Mouse (Mus musculus) splenic B cell, adult 2 months (primary cell): ENCODE data around the gene Bhlhe41.

Source experiments
- DNase-seq: peaks from one replicate; pipeline ENCODE4 v3.0.0-alpha.2; 2011; ENCODE audit warnings: low read depth, low spot score
- H3K27me3 ChIP-seq: 2 replicates; pipeline ENCODE4 v1.6.1; 2012; ENCODE audit warnings: mild to moderate bottlenecking, low read length, moderate library complexity, mixed read lengths; ENCODE audit not compliant: control insufficient read depth, poor library complexity, insufficient read depth, severe bottlenecking
- H3K36me3 ChIP-seq: 2 replicates; pipeline ENCODE4 v1.6.1; 2012; ENCODE audit warnings: mild to moderate bottlenecking, low read length, moderate library complexity, mixed read lengths; ENCODE audit not compliant: control insufficient read depth, poor library complexity, insufficient read depth, severe bottlenecking

Bhlhe41 gene

DNA sequence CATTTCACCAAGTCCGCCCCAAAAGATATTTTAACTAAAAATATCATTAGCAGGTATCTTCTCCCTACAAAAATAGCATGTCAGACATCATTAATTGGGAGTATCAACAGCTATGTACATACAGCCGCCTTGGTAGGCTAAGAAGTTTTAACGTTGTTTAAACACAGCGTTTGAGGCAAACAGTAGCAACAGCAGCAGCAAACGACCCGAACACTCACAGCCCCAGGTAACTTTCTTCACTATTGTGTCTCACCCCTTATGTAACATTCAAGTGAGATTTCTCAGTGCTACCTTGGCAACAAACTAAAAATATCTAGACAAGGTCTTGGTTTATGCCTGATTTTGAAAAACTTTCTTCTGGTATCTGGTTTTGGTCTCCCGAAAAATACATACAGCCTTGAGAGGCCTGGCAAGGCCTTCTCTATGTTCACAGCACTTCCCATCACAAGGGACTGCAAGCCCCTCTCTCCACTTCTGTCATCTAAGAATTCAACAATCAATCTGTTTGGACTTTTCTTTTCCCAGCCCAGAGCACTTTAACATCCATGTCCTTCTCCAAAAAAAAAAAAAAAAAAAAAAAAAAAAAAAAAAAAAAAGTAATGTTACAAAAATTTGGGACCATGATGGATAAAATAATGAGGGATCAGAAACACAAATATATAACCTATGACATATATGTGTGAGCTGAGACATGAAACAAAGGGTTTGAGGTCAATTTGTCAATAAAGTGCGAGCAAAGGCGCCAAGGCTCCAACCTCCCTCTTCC lies 3.7 kb downstream of the Bhlhe41 start:
- H3K27me3 ChIP-seq, result no peaks in the 10 kb centered on the region
- H3K36me3 ChIP-seq, result no peaks in the 10 kb centered on the region
- DNase-seq, result no peak

DNA sequence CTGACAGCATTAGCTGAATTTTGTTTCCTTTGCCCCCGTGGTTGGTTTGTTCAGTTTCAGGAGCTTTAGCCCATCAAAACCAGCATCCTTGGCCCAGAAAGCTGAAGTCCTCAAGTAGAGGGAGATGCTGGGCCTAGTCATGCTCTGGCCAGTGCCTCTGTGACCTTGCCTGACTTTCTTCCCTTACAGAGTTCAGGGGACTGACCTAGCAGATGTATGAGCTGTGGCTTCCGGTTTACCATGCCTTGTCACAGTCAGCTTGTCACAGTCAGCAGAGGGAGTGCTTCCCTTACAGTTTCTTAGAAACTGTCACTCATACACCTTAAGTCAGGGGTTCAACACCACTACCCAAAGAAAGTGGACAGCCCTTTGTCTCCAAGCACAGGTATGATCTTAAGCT lies 5.0 kb downstream of the Bhlhe41 start:
- no peaks in the 10 kb centered on the region; the same call in 1 of the 2 replicates for H3K36me3 ChIP-seq

DNA sequence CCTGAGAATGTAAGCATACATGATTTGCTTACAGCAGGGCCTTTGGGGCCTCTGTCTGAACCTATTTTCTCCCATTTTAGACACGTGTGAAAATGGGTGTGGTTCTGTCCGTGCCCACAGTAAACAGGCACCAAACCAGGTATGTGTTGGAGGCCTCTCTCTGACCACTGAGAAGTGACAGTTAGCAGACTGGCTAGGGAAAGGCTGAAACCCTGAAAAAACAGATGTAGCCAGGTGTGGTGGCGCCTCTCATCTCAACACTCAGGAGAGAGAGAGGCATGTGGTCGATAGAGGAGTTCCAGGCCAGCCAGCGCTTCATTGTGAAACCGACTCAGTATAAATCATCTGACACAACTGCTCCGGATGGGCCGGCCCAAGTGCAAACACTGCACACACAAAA lies 6.9 kb downstream of the Bhlhe41 start:
- no peaks in the 10 kb centered on the region; the same call in 1 of the 2 replicates for H3K36me3 ChIP-seq
- DNase-seq, result no peak
- H3K27me3 ChIP-seq, result no peaks in the 10 kb centered on the region

More for the DNA sequence above, 5.0 kb downstream of the Bhlhe41 start:
- no peaks in the 10 kb centered on the region for H3K27me3 ChIP-seq
- DNase-seq, result peak; percentile 81

DNA sequence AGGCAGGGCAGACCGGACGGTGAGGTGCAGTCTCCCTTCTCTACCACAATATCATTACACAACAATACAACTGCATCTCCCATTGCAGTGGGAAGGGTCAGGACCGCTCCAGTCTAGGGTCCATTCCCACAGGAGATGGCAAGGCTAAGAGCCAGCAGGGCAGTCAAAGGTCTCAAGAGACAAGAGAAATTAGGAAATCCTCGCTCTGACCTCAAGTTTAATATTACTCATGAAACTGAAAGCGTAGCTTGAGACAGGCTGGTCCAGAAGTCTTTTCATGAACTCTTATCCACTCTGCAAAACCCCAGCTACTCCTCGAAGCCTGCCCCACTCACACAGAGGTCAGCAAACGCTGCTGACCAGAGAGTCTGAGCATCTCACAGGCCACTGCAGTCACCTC lies 7.9 kb downstream of the Bhlhe41 start:
- H3K36me3 ChIP-seq, result no peaks in the 10 kb centered on the region; the same call in 1 of the 2 replicates
- DNase-seq, result no peak
- H3K27me3 ChIP-seq, result no peaks in the 10 kb centered on the region

DNA sequence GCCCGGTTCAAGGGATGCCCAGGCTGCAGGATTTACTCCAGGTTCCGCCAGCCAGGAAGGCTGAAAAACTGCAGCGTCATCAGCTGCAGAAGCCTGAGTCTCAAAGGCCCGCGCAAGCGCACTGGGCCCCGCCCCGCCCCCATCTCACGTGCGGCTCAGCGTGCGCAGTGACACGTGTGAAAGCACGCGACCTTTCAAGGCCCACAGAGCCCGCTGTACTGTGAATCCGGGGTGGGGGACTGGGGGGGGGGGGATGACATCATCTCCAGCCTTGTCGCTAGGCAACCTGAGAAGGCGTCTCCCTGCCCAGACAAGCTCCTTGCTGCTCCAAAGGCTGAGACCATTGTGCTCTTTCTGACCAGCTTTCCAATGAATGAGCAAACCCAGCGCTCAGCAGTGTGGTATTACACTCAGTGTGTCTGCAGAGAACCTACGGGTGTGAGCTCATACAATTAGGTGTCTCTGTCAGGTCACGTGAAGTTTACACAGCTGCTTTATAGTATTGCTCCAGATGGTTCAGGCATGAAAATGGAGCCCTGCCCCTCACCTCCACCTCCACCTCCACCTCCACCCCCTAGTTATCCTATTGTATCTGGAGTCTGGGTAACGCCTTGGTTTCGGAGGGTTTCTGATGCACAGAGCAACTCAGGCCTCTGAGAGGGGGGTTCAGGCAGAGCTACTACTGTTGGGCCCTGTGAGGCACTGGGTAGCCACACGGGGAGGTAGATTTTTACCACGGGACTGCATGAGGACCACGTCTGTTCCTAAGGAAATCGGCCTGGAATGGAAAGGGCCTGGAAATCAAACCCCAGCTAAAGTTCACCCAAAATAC lies 9.4 kb downstream of the Bhlhe41 start:
- H3K27me3 ChIP-seq, result no peaks in the 10 kb centered on the region
- no peaks in the 10 kb centered on the region; the same call in 1 of the 2 replicates for H3K36me3 ChIP-seq
- DNase-seq, result peak; percentile 97

DNA sequence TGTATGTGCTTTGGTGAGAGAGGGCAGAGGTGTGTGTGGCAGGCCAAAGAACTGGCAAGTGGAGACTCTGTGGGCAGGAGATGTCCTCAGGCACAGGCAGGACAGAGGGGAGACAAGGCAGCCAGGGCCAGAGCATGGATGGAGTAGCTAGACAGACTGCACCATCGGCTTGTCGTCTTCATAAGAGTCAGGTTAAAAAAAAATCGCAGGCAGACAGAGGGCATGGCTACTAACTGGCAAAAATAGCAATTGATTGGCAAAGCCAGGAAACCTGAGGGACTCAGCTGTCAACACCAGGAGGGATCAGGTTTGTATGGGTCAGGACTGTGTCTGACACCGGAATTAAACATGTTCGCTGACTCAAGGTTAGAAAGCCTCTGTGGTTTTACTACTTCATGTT lies 10.6 kb downstream of the Bhlhe41 start:
- no peaks in the 10 kb centered on the region for H3K27me3 ChIP-seq
- H3K36me3 ChIP-seq, result no peaks in the 10 kb centered on the region; the same call in 1 of the 2 replicates
- no peak for DNase-seq

DNA sequence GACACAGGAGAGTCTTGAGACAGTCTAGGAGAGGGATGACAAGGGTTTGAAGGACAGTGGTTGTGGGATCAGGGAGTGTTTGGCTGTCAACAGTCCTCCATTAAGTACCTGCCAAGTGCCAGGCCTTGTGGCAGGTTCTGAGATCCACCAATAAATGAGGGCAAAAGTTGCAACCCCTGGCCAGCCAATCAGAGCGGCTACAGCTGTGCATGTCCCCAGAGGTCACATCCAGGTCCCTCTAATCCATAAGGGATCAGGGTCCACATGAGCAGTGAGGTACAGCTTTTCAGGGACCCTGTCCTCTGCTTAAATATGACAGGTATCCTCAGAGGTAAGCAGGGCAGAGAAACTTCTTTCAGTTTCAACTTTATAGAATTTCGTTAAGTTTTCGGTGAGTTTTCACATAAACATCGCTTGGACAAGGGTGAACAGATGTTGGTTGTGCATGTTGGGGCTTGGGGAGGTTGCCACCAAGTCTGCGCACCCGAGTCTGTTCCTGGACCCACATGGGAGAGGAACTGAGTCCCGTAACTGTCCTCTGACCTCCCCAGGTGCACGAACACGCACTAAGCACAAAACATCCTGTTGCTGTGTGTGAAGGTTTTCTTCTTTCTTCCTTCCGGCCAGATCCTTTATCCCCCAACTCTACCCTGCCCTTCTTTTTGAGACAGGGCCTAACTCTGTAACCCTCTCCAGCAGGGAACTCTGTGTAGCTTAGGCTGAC lies 11.8 kb downstream of the Bhlhe41 start:
- no peaks in the 10 kb centered on the region; the same call in 1 of the 2 replicates for H3K36me3 ChIP-seq
- H3K27me3 ChIP-seq, result no peaks in the 10 kb centered on the region
- peak; percentile 54 for DNase-seq

DNA sequence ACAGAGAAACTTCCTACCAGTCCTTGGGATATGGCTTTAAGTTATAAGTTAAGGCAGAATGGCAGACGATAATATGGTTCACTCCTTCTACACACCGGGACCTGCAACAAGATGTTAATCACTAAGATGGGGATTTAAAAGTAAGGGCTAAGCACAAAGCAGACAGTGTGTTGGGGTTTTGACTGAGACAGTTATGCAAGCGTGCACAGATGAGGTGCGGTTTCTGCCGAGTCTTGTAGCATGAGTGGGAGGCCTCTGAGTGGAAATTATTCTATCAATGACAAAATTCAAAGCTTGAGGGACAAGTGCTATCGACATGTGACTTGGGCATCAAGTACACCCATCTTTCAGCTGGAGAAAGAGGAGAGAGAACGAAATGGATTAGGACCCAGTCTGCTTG lies 12.7 kb downstream of the Bhlhe41 start:
- Histone ChIP-seq H3K36me3 (no peaks in the 10 kb centered on the region; the same call in 1 of the 2 replicates), H3K27me3 (no peaks in the 10 kb centered on the region)
- DNase-seq, result no peak

DNA sequence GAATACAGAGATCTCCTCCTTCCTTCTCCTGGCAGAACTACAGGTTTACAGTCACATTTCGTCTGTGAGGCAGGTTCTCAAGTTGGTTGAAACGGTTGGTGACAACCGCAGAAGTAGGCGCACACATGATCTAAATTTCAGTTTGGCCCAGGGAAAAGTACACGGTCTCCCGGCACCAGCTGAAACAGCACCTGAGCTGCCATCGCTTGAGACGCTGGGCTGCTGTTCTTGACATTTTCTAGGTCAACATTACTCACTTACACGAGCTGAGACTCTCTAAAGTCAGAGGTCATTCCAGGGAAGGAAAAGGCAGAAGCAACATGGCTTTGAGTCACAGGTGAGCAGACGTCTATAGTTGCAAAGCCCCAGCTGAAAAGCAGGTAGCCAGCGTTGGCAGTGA lies 13.4 kb downstream of the Bhlhe41 start:
- DNase-seq, result no peak
- H3K36me3 ChIP-seq, result no peaks in the 10 kb centered on the region; the same call in 1 of the 2 replicates
- no peaks in the 10 kb centered on the region for H3K27me3 ChIP-seq

DNA sequence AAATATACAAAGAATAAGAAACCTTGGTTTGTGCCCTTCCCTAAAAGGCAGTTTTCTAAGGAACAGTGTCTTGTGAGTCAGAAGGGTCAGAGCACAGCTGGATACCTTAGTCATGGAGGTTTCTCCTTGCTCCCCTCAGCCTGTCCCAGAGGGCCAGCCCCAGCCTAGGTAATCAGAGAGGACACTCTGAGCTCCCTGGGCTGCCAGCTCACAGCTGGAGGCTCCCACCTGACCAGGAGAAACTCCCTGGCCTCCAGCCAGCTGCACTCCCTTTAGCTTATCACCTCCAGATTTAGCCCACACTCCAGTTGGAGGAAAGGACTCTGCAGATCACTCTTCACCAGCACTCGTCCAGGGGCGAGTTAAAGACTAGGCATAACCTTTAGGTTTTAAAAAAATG lies 14.6 kb downstream of the Bhlhe41 start:
- no peaks in the 10 kb centered on the region for H3K36me3 ChIP-seq
- no peak for DNase-seq

DNA sequence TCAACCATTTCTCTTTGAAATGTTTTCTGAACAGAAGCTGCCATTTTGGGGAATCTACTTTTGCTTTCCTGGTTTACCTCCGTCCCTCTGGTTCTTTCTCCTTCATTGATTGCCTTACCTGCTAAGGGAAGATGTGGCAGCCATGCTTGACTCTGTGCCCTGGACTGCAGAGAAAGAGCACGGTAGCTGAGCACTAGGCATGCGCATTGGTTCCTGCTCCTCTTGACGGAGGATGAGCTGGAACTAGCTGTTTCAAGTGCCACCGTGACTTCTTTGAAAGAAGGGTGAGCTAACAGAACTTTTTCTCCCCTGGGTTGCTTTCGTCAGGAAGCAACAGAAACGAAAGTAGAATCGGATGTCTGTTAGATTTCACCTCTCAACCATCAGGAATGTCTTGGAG lies 17.7 kb downstream of the Bhlhe41 start:
- Histone ChIP-seq H3K36me3 (no peaks in the 10 kb centered on the region), H3K27me3 (no peaks in the 10 kb centered on the region)
- no peak for DNase-seq

More for the DNA sequence above, 14.6 kb downstream of the Bhlhe41 start:
- H3K27me3 ChIP-seq, result no peaks in the 10 kb centered on the region

DNA sequence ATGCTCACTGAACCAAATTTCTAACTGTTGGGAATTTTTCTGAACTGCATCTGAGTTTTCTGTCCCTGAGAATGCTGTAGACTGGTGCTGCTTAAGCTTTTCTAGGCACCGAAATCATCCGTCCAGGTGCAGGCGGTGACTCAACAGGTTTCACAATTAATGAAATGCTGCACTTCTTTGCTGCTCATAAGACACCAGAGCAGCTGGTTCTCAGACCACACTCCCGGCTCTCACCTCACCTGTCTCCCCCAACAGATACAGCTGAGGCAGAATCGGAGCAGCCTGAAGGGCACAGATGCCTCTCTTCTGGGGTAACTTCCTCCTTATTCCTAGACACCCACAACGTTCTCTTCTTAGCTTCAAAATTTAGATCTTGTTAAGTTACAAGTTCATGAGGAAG lies 18.4 kb downstream of the Bhlhe41 start:
- H3K36me3 ChIP-seq, result no peaks in the 10 kb centered on the region
- peak; percentile 46 for DNase-seq
- H3K27me3 ChIP-seq, result no peaks in the 10 kb centered on the region

DNA sequence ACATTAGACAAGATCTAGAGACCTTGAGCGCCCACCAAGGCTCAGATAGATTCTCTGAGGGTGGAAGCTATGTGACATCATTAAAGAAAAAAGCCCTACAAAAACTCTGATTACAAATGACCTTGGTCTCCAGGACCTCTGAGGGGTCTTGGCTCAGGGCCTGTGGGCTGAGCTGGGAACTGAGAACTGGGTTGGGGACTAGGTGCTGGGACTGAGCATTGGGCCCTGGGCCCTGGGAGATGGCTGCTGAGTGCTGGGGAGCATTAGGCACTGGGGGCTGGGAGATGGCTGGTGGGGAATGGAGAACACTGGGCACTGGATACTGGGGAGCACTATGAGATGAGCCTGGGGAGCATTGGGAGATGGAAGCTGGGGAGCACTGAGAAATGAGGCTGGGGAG lies 19.3 kb downstream of the Bhlhe41 start:
- no peaks in the 10 kb centered on the region for H3K27me3 ChIP-seq
- DNase-seq, result no peak
- H3K36me3 ChIP-seq, result no peaks in the 10 kb centered on the region

DNA sequence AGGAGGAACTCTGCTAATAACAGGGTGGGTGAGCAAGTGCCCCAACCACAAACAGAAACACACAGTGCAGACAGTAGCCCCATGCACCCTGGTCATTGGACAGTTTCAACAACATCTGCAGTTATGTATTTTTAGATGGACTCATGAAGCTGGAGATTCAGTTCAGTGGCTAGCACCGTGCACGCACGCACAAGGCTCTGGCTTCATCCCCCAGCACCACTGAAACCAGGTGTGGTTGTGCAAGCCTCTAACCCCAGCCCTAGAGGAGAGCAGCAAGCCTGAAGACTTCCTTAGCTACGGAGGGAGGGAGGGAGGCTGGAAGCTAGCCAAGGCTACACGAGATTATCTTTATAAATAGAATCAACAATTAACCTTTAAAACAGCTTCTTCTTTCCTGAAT lies 19.7 kb downstream of the Bhlhe41 start:
- no peaks in the 10 kb centered on the region for H3K36me3 ChIP-seq
- peak; percentile 87 for DNase-seq
- H3K27me3 ChIP-seq, result no peaks in the 10 kb centered on the region

DNA sequence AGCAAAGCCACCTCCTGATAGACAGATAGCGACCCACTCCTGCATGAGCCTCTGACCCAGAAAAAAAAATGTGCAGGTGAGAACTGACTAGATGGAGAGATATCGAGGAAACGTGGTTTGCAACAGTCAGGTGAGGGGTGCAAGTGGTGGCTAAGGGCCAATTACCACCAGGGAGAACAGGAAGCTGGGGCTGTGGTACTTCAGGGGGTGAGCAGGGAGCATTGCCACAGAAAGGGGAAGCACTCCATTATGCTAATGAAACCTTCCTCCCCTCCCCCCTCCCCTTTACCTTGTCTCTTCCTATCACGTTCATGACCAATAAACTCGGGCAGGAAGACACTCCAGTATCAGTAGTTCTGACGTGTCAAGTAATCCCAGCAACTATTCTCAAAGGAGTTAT lies 30.0 kb downstream of the Bhlhe41 start:
- Histone ChIP-seq H3K36me3 (no peaks in the 10 kb centered on the region), H3K27me3 (no peaks in the 10 kb centered on the region)
- peak; percentile 90 for DNase-seq
